Mouse (Mus musculus): ENCODE data around the gene Ache.

DNA sequence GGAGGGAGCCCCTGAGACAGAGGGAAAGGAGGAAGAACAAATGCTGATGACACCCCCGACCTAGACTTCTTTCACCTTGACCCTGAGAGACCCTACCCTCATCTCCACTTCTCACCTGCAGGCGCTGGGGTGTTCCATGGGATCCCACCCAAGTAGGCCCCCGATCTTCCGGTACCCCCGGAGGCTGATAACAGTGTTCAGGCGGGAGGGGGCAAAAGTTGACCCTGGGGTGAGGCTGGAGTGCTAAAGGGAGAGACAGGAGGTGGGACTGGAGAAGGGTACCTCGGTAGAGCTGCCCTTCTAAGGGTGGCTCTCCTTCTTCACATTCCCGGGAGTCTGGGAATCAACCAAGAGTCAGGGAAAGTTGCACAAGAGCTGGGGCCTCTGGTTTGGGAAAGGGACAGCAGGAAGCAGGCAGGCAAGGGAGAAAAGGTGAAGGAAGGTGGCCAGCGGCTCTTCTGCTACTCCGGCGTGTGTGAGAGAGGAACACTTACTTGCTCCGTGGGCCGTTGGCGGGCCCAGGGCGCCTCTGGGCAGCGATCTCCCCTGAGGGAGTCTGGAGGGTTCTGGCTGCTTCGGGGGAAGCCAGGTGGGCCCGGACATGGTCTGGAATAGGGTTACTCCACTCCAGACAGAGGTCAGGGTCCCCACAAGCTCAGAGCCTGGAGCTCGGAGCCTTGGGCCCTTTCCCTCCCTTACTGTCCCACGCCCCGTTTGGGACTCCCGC is 26.3 kb downstream of the Ache start:
- TF ChIP-seq CHD2 (IDR thresholded peaks at IDR 0.05; ENCODE audit: low read length) (no peak), CHD1 (IDR thresholded peaks at IDR 0.05; ENCODE audit: low read depth, low read length) (no peak), POLR2A (IDR thresholded peaks at IDR 0.05; ENCODE audit: control insufficient read depth in 1 of 2, insufficient read depth in 1 of 2, low read depth in 1 of 2, low read length in 2 of 2, poor library complexity in 1 of 2) (no peak), CTCF (IDR thresholded peaks at IDR 0.05 in 2 of 3, conservative IDR thresholded peaks at IDR 0.05 in 1 of 3; ENCODE audit: control insufficient read depth in 1 of 3, insufficient read depth in 1 of 3, low read depth in 2 of 3, low read length in 3 of 3, poor library complexity in 1 of 3, severe bottlenecking in 1 of 3) (no peak), SIN3A (IDR thresholded peaks at IDR 0.05; ENCODE audit: low read length) (no peak), NRF1 (IDR thresholded peaks at IDR 0.05; ENCODE audit: insufficient read depth, low read depth, low read length, poor library complexity, severe bottlenecking) (no peak), EP300 (IDR thresholded peaks at IDR 0.05; ENCODE audit: low read depth in 1 of 2, low read length in 2 of 2) (no peak), E2F4 (IDR thresholded peaks at IDR 0.05; ENCODE audit: borderline replicate concordance, low read depth, low read length) (no peak), RAD21 (IDR thresholded peaks at IDR 0.05; ENCODE audit: low read depth, low read length) (no peak), HCFC1 (IDR thresholded peaks at IDR 0.05; ENCODE audit: low read depth, low read length) (no peak), MAX (IDR thresholded peaks at IDR 0.05; ENCODE audit: low read length) (no peak), KAT2A (conservative IDR thresholded peaks at IDR 0.05; ENCODE audit: low read depth, low read length) (no peak), MAFK (IDR thresholded peaks at IDR 0.05; ENCODE audit: borderline replicate concordance, low read depth, low read length) (no peak)

Data from MEL (cell line).